Mouse (Mus musculus): ENCODE results near the gene Kcnk10. TPM values are rescaled to one million over a fixed set of nuclear protein-coding genes. Genes with fewer than 3 reads are reported as not detected.
"Not testable (repeated sequence)": the region's sequence is repeated elsewhere in the genome, so short reads cannot be mapped to it uniquely, and the experiment has no call there.

Gene Kcnk10
- 4.3 and 4.7 TPM in 2 replicates for polyA plus RNA-seq (2012; rRNA removed)

DNA sequence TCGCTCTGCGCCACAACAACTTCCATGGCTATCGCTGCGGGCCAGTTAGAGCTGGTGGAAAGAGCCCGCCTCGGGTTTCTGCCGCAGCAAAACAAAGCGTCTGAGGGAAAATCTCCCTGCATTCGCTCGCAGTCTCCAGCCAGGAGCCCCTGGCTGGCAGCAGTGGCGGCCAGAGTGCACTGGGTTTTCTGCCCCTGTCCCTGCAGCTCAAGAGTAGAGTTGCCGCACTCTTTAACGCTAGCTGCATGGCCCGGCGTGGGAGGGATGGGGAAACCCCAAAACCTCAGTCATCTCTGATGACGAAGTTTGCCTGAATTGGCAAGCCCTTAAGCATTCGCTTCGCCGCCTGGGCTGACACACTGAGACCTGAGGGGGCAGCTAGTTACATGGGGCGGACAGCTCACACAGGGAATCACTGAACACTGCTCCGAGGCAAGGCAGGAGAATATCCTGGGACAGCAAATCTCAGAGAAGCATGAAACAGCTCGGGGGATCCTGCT lies at the start of gene Kcnk10:
Kcnk10 (minus strand) TSS at position 450 of the 500 bp plus-strand sequence.
- H3K4me1 ChIP-seq (ENCODE audit: control insufficient read depth, insufficient read depth, low read length): no peaks in the 10 kb centered on the region
- peak within 1 kb of the TSS; percentile 25 for H3K4me3 ChIP-seq (ENCODE audit: insufficient read depth, low read length)
- no peak within 1 kb of the TSS for H3K27ac ChIP-seq (ENCODE audit: insufficient read depth, low read length)
- TF ChIP-seq CTCF (IDR thresholded peaks at IDR 0.05; ENCODE audit: extremely low read depth, insufficient read depth, low read length) (no peak), POLR2A (IDR thresholded peaks at IDR 0.05; ENCODE audit: extremely low read depth, insufficient read depth, low read length) (no peak)

DNA sequence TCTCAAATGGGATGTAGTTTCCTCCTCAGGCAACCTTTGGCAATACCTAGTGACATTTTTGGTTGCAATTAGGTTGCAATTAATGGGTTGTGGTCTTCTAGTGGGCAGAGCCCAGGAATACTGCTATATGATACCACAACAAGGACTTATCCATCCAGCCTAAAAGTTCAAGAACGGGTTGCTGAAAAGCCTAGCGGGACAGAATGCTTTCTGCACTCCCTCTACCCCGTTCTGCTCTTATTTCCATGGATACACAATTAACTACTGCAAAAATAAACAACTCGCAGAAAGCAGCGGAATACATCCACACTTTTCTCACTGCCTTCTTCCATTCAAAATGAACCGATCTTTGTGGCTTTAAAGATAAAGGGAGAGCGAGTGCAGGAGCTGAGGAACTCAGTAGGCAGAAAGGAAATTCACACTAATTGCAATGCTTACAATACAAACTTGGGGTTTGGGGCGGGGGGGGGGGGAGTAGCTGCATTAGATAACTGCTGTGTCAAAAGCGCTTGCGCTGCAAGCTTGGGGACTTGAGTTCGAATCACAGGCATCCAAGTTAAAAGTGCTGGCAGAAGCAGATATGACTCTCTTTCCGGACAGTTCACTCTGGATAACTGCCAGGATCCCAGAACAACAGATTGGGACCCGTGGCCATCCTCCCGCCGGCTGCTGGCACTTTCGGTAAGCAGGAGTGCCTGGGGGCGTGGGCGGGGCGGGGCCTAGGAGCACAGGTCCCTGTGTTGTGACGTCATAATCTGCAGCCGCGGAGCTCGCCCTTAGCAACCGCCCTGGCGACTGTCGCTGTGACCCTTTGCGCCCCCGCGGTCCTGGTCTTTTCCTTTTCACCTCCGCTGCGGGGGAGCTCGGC lies 49.5 kb upstream of the Kcnk10 start, which contains the start of gene Spata7:
Spata7 (plus strand) TSS at position 766 of the 868 bp plus-strand sequence.
- Histone ChIP-seq H3K4me1 (ENCODE audit: control insufficient read depth, insufficient read depth, low read length) (peaks cover 2% of the 10 kb centered on the region; the same call in 1 of the 2 replicates), H3K27ac (ENCODE audit: insufficient read depth, low read length) (peak within 1 kb of the TSS; percentile 6; the same call in 1 of the 2 replicates), H3K4me3 (ENCODE audit: insufficient read depth, low read length) (peak within 1 kb of the TSS; percentile 86)
- no peak for TF ChIP-seq CTCF (IDR thresholded peaks at IDR 0.05; ENCODE audit: extremely low read depth, insufficient read depth, low read length)
- TF ChIP-seq POLR2A (IDR thresholded peaks at IDR 0.05; ENCODE audit: extremely low read depth, insufficient read depth, low read length): peak; percentile 46; the same call in 1 of the 2 replicates

DNA sequence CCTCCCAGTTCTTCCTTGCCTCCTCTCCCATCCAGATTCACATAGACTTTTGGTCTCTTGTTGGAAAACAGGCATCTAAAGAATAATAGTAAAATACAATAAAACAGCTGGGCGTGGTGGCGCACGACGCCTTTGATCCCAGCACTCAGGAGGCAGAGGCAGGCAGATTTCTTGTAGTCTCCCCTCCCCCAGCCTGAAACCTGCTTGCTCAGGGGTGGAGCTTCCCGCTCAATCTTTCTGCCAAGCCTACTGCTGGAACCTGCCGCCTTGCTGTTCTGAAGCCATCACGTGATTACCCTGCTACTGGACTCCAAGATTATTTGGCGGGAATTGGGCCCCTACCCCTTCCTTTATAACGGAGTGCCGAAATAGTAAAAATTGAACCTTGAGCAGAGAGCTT lies 45.2 kb upstream of the Kcnk10 start:
- H3K27ac ChIP-seq (ENCODE audit: insufficient read depth, low read length); H3K4me1 ChIP-seq (ENCODE audit: control insufficient read depth, insufficient read depth, low read length); H3K4me3 ChIP-seq (ENCODE audit: insufficient read depth, low read length): not testable (repeated sequence)

DNA sequence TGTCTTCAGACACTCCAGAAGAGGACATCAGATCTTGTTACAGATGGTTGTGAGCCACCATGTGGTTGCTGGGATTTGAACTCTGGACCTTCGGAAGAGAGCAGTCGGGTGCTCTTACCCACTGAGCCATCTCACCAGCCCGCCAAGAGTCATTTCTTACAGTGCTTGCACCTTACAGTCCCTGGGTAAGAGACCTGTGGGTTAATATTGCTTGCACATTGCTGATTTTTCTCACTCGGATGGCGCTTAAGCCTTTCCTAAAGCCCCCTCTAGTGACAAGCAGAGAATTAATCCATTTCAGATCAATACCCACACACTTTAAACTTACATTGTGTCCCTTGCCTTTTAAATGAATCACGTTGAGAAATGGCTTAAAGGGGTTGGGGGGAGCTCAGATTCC lies 42.8 kb upstream of the Kcnk10 start:
- peak; percentile 32; the same call in 1 of the 2 replicates for TF ChIP-seq CTCF (IDR thresholded peaks at IDR 0.05; ENCODE audit: extremely low read depth, insufficient read depth, low read length)
- not testable (repeated sequence) for H3K27ac ChIP-seq (ENCODE audit: insufficient read depth, low read length); H3K4me1 ChIP-seq (ENCODE audit: control insufficient read depth, insufficient read depth, low read length); H3K4me3 ChIP-seq (ENCODE audit: insufficient read depth, low read length)

DNA sequence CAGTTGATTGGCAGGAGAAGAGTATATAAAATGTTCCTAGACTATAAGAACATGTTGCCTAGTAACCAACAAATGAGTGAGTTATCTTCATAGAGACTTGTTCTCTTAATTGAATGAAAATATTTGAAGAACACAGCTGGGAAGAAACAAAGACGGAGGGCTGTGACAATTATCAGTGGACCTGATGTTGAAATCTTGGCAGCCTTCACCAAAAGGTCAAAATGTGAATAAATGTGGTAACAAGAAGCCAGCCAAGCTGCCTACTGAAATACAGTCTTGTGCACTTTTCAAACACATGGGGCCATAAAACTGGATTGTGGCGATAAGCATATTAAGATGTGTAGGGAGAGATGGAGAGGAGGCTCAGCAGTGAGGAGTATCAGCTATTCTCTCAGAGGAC lies 41.4 kb upstream of the Kcnk10 start:
- no peak overlapping the region for H3K27ac ChIP-seq (ENCODE audit: insufficient read depth, low read length)
- H3K4me1 ChIP-seq (ENCODE audit: control insufficient read depth, insufficient read depth, low read length): no peaks in the 10 kb centered on the region
- H3K4me3 ChIP-seq (ENCODE audit: insufficient read depth, low read length): no peak overlapping the region
- TF ChIP-seq CTCF (IDR thresholded peaks at IDR 0.05; ENCODE audit: extremely low read depth, insufficient read depth, low read length) (no peak), POLR2A (IDR thresholded peaks at IDR 0.05; ENCODE audit: extremely low read depth, insufficient read depth, low read length) (no peak)

DNA sequence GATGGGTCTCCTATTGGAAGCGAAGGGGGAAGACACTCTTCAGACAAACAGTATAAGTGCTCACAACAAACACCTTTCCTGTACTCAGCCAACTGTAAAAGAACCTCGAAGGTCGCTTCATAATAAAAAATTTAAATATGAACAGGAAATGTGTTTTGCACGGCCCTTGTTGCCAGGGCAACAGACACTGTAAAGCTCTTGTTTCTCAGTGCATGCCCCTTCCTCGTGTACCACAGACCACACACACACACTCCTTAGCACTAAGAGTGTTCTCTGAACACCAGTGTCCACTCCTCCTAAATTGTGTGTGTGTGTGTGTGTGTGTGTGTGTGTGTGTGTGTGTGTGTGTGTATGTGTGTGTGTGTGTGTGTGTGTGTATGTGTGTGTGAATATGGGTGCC lies 37.6 kb upstream of the Kcnk10 start:
- TF ChIP-seq CTCF (IDR thresholded peaks at IDR 0.05; ENCODE audit: extremely low read depth, insufficient read depth, low read length): no peak
- TF ChIP-seq POLR2A (IDR thresholded peaks at IDR 0.05; ENCODE audit: extremely low read depth, insufficient read depth, low read length): no peak
- H3K4me1 ChIP-seq (ENCODE audit: control insufficient read depth, insufficient read depth, low read length): no peaks in the 10 kb centered on the region
- no peak overlapping the region for H3K4me3 ChIP-seq (ENCODE audit: insufficient read depth, low read length)
- H3K27ac ChIP-seq (ENCODE audit: insufficient read depth, low read length): no peak overlapping the region

DNA sequence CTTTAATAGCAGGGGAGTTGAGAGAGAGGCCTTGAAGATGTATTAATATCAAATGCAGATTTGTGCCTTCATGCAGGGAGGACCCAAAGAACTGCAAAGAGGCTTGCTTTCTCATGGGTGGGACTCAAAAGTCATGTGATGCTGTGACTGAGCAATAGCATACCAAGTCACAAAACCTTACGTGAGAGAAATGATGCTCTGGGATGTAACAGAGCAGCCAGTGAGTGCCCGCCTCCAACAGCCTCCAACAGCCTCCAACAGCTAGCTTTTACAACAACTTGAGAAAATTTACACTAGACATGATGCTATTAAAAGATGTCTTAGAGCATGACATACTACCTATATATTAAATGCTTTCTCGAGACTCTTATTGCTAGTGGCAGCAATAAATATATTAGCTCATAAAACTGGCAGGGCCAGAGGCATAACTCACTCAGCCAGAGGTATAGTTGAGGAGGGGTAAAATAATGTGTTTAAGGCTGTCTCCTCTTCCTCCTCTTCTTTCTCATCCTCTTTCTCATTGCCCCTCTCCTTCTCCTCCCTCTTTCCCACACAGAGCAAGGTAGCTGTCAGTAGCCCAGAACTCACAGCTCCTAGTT lies 36.9 kb upstream of the Kcnk10 start:
- no peak overlapping the region for H3K27ac ChIP-seq (ENCODE audit: insufficient read depth, low read length)
- TF ChIP-seq POLR2A (IDR thresholded peaks at IDR 0.05; ENCODE audit: extremely low read depth, insufficient read depth, low read length) (no peak), CTCF (IDR thresholded peaks at IDR 0.05; ENCODE audit: extremely low read depth, insufficient read depth, low read length) (no peak)
- peaks cover 1% of the 10 kb centered on the region; the same call in 1 of the 2 replicates for H3K4me1 ChIP-seq (ENCODE audit: control insufficient read depth, insufficient read depth, low read length)
- H3K4me3 ChIP-seq (ENCODE audit: insufficient read depth, low read length): no peak overlapping the region

DNA sequence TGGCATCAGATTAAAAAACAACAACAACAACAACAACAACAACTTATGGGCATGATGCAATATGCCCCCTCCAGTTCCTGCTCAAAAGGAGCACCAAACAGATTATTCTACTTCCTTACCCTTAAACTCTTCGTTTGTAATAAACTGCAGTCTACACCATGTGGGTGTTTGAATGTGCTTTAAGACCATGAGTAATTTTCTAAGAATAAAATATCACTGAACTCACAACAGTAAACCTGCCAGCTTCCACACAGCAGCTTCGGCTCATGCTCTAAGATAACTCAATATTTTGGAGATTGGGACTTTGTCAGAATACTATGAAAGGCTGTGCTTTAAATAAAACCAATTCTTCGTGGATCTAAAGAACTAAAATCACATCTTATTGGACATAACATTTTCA lies 32.2 kb upstream of the Kcnk10 start:
- Histone ChIP-seq H3K4me3 (ENCODE audit: insufficient read depth, low read length) (no peak overlapping the region), H3K27ac (ENCODE audit: insufficient read depth, low read length) (no peak overlapping the region), H3K4me1 (ENCODE audit: control insufficient read depth, insufficient read depth, low read length) (peaks cover 1% of the 10 kb centered on the region; the same call in 1 of the 2 replicates)
- TF ChIP-seq CTCF (IDR thresholded peaks at IDR 0.05; ENCODE audit: extremely low read depth, insufficient read depth, low read length) (no peak), POLR2A (IDR thresholded peaks at IDR 0.05; ENCODE audit: extremely low read depth, insufficient read depth, low read length) (no peak)

DNA sequence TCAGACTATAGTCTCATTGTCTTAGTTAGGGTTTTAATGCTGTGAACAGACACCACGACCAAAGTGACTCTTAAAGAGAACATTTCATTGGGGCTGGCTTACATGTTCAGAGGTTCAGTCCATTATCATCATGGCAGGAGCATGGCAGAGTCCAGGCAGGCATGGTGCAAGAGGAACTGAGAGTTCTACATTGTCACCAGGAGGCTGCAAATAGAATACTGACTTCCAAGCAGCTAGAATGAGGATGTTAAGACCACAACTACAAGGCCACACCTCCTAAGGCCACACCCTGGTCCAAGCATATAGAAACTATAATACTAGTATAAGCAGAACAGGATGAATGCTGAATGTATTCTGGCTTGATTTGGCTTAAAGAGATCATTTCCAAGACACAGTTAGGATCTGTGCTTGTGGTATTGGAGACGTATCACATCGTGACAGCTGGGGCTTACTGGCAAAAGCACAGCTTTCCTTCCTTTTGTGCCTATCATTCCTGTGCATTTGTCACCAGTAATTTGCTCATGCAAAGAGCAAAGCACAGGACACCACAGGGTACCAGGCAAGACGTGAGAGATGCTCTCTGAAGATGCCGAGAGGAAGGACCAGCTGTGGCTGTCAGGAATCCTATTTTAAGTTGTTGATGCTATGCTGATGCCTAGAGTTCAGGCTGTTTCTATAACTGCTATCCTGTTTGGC lies 28.6 kb upstream of the Kcnk10 start:
- H3K4me1 ChIP-seq (ENCODE audit: control insufficient read depth, insufficient read depth, low read length): peaks cover 1% of the 10 kb centered on the region; the same call in 1 of the 2 replicates
- H3K27ac ChIP-seq (ENCODE audit: insufficient read depth, low read length): no peak overlapping the region
- no peak overlapping the region for H3K4me3 ChIP-seq (ENCODE audit: insufficient read depth, low read length)
- no peak for TF ChIP-seq POLR2A (IDR thresholded peaks at IDR 0.05; ENCODE audit: extremely low read depth, insufficient read depth, low read length)
- no peak for TF ChIP-seq CTCF (IDR thresholded peaks at IDR 0.05; ENCODE audit: extremely low read depth, insufficient read depth, low read length)

Measured in cortical plate, adult 2 months (tissue).